Mouse (Mus musculus): ENCODE measurements around the gene Ift20.
"Not testable (repeated sequence)": the region's sequence is repeated elsewhere in the genome, so short reads cannot be mapped to it uniquely, and the experiment has no call there.

The Ift20 gene

GRCm38 (mm10) chr11:78523241-78523955 lies 12.8 kb upstream of the Ift20 start:
- no peak for DNase-seq (ENCODE audit: low spot score)

DNA sequence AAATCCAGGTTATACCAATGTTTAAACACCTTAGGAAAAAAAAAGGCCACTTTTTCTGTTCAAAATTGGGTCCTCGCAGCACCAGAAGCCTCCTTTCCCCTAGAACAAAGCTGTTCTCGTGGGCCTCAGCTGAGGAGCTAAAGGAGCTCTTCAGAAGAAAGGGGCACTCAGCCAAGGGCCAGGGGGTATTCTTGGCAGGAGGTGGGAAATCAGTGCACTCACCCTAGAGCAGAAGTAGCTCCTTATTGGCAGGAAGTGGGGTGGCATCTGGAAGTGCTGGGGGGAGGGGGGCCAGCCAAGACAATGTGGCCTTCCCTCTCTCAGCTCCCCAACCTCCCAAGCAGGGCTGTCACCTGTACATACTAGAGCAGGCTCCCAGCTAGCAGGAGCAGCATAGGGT lies 11.3 kb upstream of the Ift20 start:
- no peak for DNase-seq (ENCODE audit: low spot score)

DNA sequence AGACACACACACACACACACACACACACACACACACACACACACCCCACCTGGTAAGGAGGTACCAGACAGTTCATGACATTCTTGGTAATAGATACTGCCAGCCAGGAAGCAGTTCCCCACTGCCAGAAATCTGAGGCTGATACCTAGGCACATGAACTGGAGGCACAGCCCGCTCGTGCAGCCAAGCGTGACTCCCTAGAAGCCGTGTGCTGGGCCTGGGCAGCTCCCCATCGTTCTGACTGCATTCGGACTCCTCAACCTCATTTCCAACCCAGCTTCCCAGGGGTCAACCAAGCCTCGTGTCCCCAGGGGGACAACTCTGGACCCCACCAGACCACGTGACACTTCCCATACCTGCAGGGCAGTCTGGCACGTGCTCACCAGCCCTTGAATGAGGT lies 7.4 kb upstream of the Ift20 start:
- DNase-seq (ENCODE audit: low spot score) = no peak

DNA sequence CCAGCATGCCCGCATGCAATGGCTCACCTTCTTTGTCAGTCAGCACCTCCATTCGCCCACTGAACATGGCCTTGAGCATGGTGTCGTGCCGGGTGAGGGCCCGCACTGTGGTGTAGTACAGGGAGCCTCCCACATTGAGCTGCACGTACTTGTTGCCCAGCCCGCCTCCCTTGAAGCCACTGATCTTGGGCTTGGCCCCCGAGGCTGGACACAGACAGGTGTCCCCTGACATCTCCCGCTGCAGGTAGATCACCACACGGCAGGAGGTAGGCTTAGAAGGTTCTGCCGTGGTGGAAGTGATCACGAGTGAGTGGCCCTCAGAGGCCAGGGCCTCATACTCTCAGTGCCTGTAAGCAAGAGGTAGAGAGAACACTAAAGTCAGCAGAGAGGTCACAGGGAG lies 6.2 kb upstream of the Ift20 start:
- no peak for DNase-seq (ENCODE audit: low spot score)

GRCm38 (mm10) chr11:78531046-78531445 lies 5.1 kb upstream of the Ift20 start:
- DNase-seq (ENCODE audit: low spot score) = no peak

GRCm38 (mm10) chr11:78531515-78531914 lies 4.6 kb upstream of the Ift20 start:
- not testable (repeated sequence) for DNase-seq (ENCODE audit: low spot score)

DNA sequence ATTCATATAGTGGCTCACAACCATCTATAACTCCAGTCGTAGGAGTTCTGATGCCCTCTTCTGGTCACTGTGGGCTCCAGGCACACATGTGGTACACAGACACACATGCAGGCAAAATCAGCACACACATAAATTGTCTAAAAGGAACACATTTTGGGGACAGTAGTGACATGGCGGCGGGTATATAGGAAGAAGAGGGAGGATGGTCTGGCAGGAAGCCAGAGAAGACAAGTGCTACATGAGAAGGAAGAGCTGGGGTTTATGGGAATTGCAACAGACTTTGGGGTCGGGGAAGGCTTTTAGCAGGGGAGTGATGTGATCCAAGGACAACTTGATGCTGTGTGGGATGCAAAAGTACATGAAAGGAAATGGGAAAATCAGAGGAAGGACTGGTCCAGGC lies 1.6 kb upstream of the Ift20 start:
- DNase-seq (ENCODE audit: low spot score) = no peak

GRCm38 (mm10) chr11:78535376-78536079 lies 633 bp upstream of the Ift20 start:
- DNase-seq (ENCODE audit: low spot score) = no peak

GRCm38 (mm10) chr11:78536690-78537084 lies 526 bp downstream of the Ift20 start:
- DNase-seq (ENCODE audit: low spot score) = no peak

DNA sequence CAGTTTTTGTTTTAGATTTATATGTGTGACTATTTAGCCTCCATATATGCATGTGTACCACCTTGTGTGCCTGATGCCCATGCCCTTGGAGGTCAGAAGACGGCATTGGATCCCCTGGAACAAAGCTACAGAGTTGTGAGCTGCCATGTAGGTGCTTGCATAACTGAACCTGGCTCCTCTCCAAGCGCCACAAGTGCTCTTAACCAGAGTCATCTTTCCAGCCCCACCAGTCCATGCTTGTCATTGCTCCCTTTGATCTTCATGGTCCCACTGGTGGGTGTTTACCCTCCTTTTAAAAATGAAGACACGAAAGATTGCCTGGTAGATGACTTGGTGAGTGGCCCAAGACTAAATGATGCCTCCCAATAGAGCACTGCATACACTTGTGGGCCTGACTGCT lies 4.2 kb downstream of the Ift20 start:
- DNase-seq (ENCODE audit: low spot score) = no peak

DNA sequence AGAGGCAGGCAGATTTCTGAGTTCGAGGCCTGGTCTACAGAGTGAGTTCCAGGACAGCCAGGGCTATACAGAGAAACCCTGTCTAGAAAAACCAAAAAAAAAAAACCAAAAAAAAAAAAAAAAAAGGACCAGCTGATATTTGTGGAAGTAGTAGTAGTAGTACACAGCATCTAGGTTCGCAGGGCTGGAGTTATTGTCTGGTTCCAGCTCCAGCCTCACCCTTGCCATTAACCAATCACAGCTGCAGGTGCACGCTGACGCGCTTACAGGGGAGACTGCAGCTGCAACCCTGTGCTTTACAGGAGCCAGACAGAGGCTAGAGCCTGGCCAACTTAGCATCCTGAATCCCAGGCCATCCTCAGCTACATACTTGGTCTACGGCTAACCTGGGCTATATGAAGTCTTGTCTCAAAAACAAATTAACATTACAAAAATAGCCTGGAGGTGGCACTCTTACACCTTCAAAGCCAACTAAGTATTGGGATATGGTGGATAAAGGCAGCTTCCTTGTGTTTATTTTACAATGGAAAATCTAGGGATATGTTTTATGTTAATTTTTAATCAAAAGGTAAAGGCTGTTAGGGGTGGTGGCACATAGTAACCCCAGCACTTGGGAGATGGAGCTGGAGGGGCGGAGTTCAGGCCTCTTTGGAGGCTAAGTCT lies 8.4 kb downstream of the Ift20 start:
- no peak for DNase-seq (ENCODE audit: low spot score)

DNA sequence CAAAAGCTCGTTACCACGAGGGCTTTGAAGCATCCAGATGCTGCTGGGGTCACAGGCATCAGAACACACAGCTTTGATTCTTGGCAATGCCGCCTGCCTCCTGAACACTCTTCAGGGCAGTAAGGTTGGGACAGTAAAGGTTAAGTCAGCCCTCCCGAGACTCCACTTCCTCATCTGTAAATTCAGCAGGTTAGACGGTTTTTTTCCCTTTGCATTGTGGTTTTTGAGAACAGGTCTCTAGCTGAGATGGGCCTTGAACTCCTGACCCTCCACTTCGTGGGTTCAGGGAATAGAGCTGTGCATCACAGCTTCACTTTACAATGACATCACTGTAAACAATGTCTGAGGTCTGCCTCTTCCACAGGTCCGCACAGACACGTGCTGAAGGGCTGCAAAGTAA lies 9.0 kb downstream of the Ift20 start:
- no peak for DNase-seq (ENCODE audit: low spot score)

DNA sequence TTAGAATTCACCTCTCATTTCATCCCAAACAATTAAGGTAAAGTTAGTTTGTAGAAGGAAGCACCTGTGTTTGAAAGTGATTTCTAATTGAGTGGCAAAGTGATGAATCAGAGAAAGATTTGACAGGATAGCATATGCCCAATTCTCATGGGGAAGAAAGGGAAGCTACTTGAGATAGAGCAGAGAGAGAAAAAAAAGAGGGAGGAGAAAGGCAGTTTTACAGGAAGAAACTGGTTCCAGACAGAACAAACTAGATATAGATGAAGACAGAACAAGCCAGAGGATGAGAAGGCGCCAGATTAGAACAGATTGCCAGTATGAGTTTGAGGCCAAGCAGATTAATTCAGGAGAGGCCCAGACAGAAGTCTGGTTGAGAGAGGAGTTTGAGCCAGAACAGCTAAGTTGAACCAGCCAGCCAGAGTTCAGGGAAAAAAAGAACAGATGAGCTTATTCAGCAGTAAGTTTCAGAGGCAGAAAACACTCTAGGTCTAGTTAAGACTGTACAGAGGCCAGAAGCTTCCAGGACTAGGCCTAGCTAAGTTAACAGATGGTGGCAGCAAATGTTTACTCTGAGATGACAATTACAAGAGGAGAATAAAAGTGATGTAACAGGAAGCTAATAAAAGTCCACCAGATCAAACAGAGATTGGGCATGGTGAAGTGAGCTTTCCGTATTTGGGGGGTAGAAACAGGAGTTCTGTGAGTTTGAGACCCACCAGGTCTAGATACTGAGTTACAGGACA lies 11.7 kb downstream of the Ift20 start:
- DNase-seq (ENCODE audit: low spot score) = no peak

GRCm38 (mm10) chr11:78549491-78549987 lies 13.4 kb downstream of the Ift20 start:
- DNase-seq (ENCODE audit: low spot score) = no peak

- peak; percentile 95 for DNase-seq (ENCODE audit: low spot score)
Observed at GRCm38 (mm10) chr11:78550168-78551058, 14.3 kb downstream of the Ift20 start, which contains the start of gene Tmem97. Gene Tmem97, minus strand, starts transcription at chr11:78550777.

DNA sequence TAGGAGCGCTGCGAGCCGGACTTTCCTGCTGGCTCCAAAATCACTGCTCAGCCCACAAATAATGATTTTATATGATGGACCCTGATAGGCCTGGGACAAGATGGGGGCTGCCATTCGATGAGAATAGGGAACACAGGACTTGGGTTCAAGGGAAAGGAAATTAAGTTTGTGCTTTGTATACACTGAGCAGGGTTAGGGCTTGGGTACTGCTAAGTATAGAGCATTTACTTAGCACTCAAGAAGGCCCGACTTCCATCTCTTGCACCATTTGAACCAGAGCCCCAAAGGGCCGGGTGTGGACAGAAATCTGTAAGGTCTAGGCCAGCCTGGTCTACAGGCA lies 14.9 kb downstream of the Ift20 start:
- no peak for DNase-seq (ENCODE audit: low spot score)

- DNase-seq (ENCODE audit: low spot score) = no peak
Observed at GRCm38 (mm10) chr11:78555623-78556022, 19.5 kb downstream of the Ift20 start.

DNA sequence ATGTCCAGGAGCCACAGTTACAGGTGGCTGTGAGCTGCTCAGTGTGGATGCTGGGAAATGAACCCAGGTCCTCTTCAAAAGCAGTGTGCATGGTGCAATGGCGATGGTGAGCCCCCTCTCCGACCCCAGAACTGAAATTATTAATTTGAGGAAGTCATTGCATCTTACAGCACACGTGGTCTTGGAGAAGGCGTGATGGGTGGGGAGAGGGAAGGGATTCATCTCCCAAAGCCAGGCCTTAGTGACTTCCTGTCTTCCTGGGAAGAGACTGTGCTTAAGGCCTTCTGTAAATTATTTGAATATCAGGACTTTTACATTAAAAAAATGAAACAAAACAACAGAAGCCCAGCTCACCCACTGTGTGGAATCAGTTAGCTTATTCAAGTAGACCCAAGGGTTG lies 19.9 kb downstream of the Ift20 start:
- no peak for DNase-seq (ENCODE audit: low spot score)

GRCm38 (mm10) chr11:78557241-78557640 lies 21.1 kb downstream of the Ift20 start:
- DNase-seq (ENCODE audit: low spot score) = no peak

DNA sequence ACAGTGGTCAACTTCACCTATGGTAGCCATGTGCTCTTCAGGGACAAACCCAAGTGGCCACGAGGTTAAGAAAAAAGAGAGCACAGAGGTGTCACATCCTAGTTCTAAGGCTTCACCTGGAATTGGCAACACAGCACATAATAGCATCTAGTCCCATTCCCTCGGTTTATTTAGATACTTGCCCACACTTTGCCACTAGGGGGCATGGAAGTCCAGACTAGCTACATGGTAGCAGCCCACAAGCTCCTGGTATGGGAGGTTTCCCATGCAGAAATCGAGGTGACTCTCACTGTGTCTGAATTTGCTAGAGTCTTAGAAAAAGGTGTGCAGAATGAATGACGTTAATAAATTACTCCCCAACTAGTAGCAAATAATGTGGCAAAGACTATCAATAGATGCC lies 24.3 kb downstream of the Ift20 start:
- DNase-seq (ENCODE audit: low spot score) = peak; percentile 76

DNA sequence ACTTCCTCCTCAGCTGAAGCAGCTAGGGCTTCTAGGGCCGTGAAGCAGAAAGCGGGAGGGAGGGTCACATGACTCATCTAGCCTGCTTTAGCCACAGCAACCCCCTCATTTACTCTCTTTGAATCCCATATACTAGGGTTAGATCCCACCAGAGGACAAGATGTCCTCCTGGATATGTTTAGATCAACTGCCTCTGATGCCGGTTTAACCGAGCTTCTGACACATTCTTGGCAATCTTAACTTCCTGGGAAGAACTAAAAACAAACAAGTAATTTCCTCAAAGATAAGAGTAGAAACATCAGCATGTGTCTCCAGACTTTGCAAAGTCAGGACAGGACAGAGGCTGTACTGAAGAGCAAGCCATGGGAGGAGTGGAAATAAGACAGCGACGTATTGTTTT lies 30.6 kb downstream of the Ift20 start:
- no peak for DNase-seq (ENCODE audit: low spot score)

Data from left cerebral cortex, adult 11 months (tissue).